Mouse (Mus musculus): ENCODE data around the gene Twist1.

GRCm38 (mm10) chr12:33968041-33968897 is 10.8 kb downstream of the Twist1 start:
- TF ChIP-seq CTCF (IDR thresholded peaks at IDR 0.05; ENCODE audit: low read depth), result no peak
- TF ChIP-seq EP300 (IDR thresholded peaks at IDR 0.05; ENCODE audit: low read depth), result no peak
